Mouse (Mus musculus) layer of hippocampus, postnatal 25 days (tissue): ENCODE results near the gene Lin54. TPM values are rescaled to one million over a fixed set of nuclear protein-coding genes. Genes with fewer than 3 reads are reported as not detected.
"Not testable (repeated sequence)": the region's sequence is repeated elsewhere in the genome, so short reads cannot be mapped to it uniquely, and the experiment has no call there.

ENCODE experiments used
- DNase-seq, 2 experiments: peaks; one replicate each; pipeline ENCODE4 v3.0.0; 2022; ENCODE audit warnings: mixed read lengths in 2 of 2, low spot score in 1 of 2; ENCODE audit errors: extremely low spot score in 1 of 2
- microRNA-seq, 2 experiments: library from miRNA; unstranded; fragments of <30 nt; microRNA quantifications; one replicate each; pipeline ENCODE4 v1.2.0; 2021
- total RNA-seq, 2 experiments: library from RNA; stranded (reverse); gene quantifications; 2 replicates each; pipeline ENCODE4 v1.2.3; 2021

The Lin54 gene
- total RNA-seq, 2 experiments from 2014 or later: 14.5 to 16.0 TPM

GRCm38 (mm10) chr5:100425823-100426222, 74.6 kb downstream of the Lin54 start:
- not testable (repeated sequence) for DNase-seq

GRCm38 (mm10) chr5:100424252-100424651, 76.2 kb downstream of the Lin54 start:
- DNase-seq: no peak

GRCm38 (mm10) chr5:100423626-100424025, 76.8 kb downstream of the Lin54 start:
- no peak for DNase-seq

- no peak for DNase-seq
Measured at GRCm38 (mm10) chr5:100418861-100419260, 81.6 kb downstream of the Lin54 start.

GRCm38 (mm10) chr5:100418077-100418476, 82.4 kb downstream of the Lin54 start:
- DNase-seq: no peak

- DNase-seq: peak; percentile 87 to 91
Measured at GRCm38 (mm10) chr5:100415761-100416590, 84.5 kb downstream of the Lin54 start, which contains the start of gene Sec31a. TSS of gene Sec31a (minus strand) at chr5:100416234.

GRCm38 (mm10) chr5:100414474-100415196, 85.8 kb downstream of the Lin54 start:
- no peak for DNase-seq

GRCm38 (mm10) chr5:100412886-100413285, 87.6 kb downstream of the Lin54 start:
- no peak for DNase-seq

GRCm38 (mm10) chr5:100410281-100410680, 90.2 kb downstream of the Lin54 start:
- DNase-seq: no peak

GRCm38 (mm10) chr5:100408485-100408884, 92.0 kb downstream of the Lin54 start:
- DNase-seq: no peak

GRCm38 (mm10) chr5:100396753-100397152, 103.7 kb downstream of the Lin54 start:
- no peak for DNase-seq

- no peak for DNase-seq
Measured at GRCm38 (mm10) chr5:100393681-100394080, 106.8 kb downstream of the Lin54 start.

- no peak for DNase-seq
Measured at GRCm38 (mm10) chr5:100392436-100392955, 107.9 kb downstream of the Lin54 start.

Small RNAs within 50 kb of the gene (microRNA-seq; reads per million reads assigned to microRNA genes)
- gene Gm23222: 0 reads per million in 2 experiments

Other genes with a start within 250 kb of the Lin54 start
- gene Sec31a, start 84.4 kb downstream of the Lin54 start, total RNA-seq: 100 to 1,000 TPM; 104 to 116 TPM
- gene Cops4, start 17.7 kb upstream of the Lin54 start, total RNA-seq: 10 to 100 TPM; 79.0 to 84.4 TPM
- not detected for gene Plac8, start 71.6 kb upstream of the Lin54 start, total RNA-seq
- 10 to 100 TPM; 72.4 to 78.9 TPM for gene Coq2, start 174.5 kb upstream of the Lin54 start, total RNA-seq
- gene Hpse, start 219.1 kb upstream of the Lin54 start, total RNA-seq: under 1 TPM; 0.49 to 0.52 TPM